Mouse (Mus musculus) G1E (cell line): Measurements from ENCODE around the gene Daam1.

Source experiments
- CTCF ChIP-seq: IDR thresholded peaks from 2 replicates; pipeline ENCODE4 v1.5.1; 2012; ENCODE audit warnings: low read depth, low read length, inconsistent platforms, mixed read lengths
- GATA1 ChIP-seq: IDR thresholded peaks from 2 replicates; pipeline ENCODE4 v1.6.1; 2012; ENCODE audit warnings: borderline replicate concordance, low read length, inconsistent platforms, mixed read lengths
- POLR2AphosphoS5 ChIP-seq: IDR thresholded peaks from 2 replicates; pipeline ENCODE4 v1.6.1; 2012; ENCODE audit warnings: low read depth, low read length, inconsistent platforms; ENCODE audit not compliant: insufficient replicate concordance
- TAL1 ChIP-seq: conservative IDR thresholded peaks from 2 replicates; pipeline ENCODE4 v1.6.1; 2012; ENCODE audit warnings: low read depth, low read length, inconsistent platforms, mixed read lengths

GRCm38 (mm10) chr12:71938513-71938912 is 107.6 kb downstream of the Daam1 start:
- TF ChIP-seq GATA1: no peak
- TF ChIP-seq CTCF: no peak
- no peak for TF ChIP-seq POLR2AphosphoS5
- TF ChIP-seq TAL1: no peak
